7 mouse cellular contexts compared by ENCODE assay signal in the genomic region with DNA sequence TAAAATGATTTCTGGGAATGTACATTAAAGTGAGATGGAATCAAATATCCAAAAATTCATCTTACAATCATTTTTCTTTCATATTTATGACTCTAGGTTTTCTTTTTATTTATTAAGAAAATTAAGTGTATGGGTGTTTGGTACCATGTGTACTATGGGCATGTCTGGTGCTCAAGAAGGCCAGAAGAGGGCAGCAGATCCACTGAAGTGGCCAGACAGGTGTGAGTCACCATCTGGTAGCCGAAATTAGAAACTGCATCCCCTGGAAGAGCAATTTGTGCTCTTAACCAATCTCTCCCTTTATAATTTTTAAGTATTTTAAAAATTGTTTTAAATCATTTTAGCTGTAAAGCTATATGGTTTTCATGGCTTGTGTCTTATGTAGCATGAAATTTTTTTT. TPM values are rescaled to one million over a fixed set of nuclear protein-coding genes. Genes with fewer than 3 reads are reported as not detected.
DNase-seq lines count a peak whose midpoint lies in the region; ATAC-seq and TF ChIP-seq lines count a peak whose summit lies in the region.

No protein-coding gene starts in this region.

- no peak overlapping the region for H3K4me3 ChIP-seq in hindbrain, embryonic 14.5 days (replicated peaks; ENCODE audit: low read length)
- no peak overlapping the region for H3K4me3 ChIP-seq in hindbrain, embryonic 16.5 days (ENCODE audit: low read length)
- no peak overlapping the region for H3K4me3 ChIP-seq in embryonic facial prominence, embryonic 10.5 days
- no peak overlapping the region for H3K4me3 ChIP-seq in liver, postnatal 0 days (ENCODE audit: low read depth, low read length)

- H3K27ac ChIP-seq in hindbrain, embryonic 14.5 days, result no peak overlapping the region
- no peak overlapping the region for H3K27ac ChIP-seq in hindbrain, embryonic 16.5 days (ENCODE audit: low read depth, low read length)
- no peak overlapping the region for H3K27ac ChIP-seq in embryonic facial prominence, embryonic 10.5 days (replicated peaks)
- H3K27ac ChIP-seq in liver, postnatal 0 days (ENCODE audit: low read depth), result no peak overlapping the region

- no peak overlapping the region for H3K4me2 ChIP-seq in hindbrain, embryonic 14.5 days (replicated peaks)
- H3K4me2 ChIP-seq in hindbrain, embryonic 16.5 days (ENCODE audit: low read length), result no peak overlapping the region
- no peak overlapping the region for H3K4me2 ChIP-seq in liver, postnatal 0 days (ENCODE audit: low read depth, low read length)

- H3K36me3 ChIP-seq in hindbrain, embryonic 14.5 days (replicated peaks; ENCODE audit: control insufficient read depth, insufficient read depth), result no peaks in the 10 kb centered on the region
- H3K36me3 ChIP-seq in hindbrain, embryonic 16.5 days (ENCODE audit: control insufficient read depth, insufficient read depth, low read length), result no peaks in the 10 kb centered on the region
- H3K36me3 ChIP-seq in embryonic facial prominence, embryonic 10.5 days (replicated peaks), result no peaks in the 10 kb centered on the region
- no peaks in the 10 kb centered on the region for H3K36me3 ChIP-seq in liver, postnatal 0 days (replicated peaks; ENCODE audit: insufficient read depth, low read length)

- no peak overlapping the region for H3K9ac ChIP-seq in hindbrain, embryonic 14.5 days
- no peak overlapping the region for H3K9ac ChIP-seq in hindbrain, embryonic 16.5 days (ENCODE audit: low read depth, low read length)
- H3K9ac ChIP-seq in liver, postnatal 0 days (replicated peaks), result no peak overlapping the region

- H3K27me3 ChIP-seq in hindbrain, embryonic 14.5 days (ENCODE audit: control insufficient read depth, insufficient read depth, low read length), result no peaks in the 10 kb centered on the region
- no peaks in the 10 kb centered on the region for H3K27me3 ChIP-seq in hindbrain, embryonic 16.5 days (replicated peaks; ENCODE audit: control insufficient read depth, insufficient read depth, low read length)
- H3K27me3 ChIP-seq in embryonic facial prominence, embryonic 10.5 days (replicated peaks; ENCODE audit: low read depth, poor library complexity, severe bottlenecking), result no peaks in the 10 kb centered on the region
- H3K27me3 ChIP-seq in liver, postnatal 0 days (ENCODE audit: insufficient read depth, low read length), result no peaks in the 10 kb centered on the region

- TF ChIP-seq EP300 in liver, postnatal 0 days (IDR thresholded peaks at IDR 0.05; ENCODE audit: low read depth), result no peak

- no peaks in the 10 kb centered on the region for H3K4me1 ChIP-seq in hindbrain, embryonic 14.5 days (replicated peaks; ENCODE audit: control insufficient read depth, insufficient read depth, low read length)
- H3K4me1 ChIP-seq in hindbrain, embryonic 16.5 days (ENCODE audit: control insufficient read depth, insufficient read depth, low read depth, low read length), result no peaks in the 10 kb centered on the region
- no peaks in the 10 kb centered on the region for H3K4me1 ChIP-seq in embryonic facial prominence, embryonic 10.5 days
- no peaks in the 10 kb centered on the region for H3K4me1 ChIP-seq in liver, postnatal 0 days (ENCODE audit: insufficient read depth)

- 42% methylated on average over 1 of the region's 1 CpGs for WGBS in hindbrain, embryonic 14.5 days
- WGBS in hindbrain, embryonic 16.5 days, result 33% methylated on average over 1 of the region's 1 CpGs
- 24% methylated on average over 1 of the region's 1 CpGs for WGBS in embryonic facial prominence, embryonic 10.5 days
- WGBS in liver, postnatal 0 days (ENCODE audit: insufficient replicate concordance), result 16% methylated on average over 1 of the region's 1 CpGs

- no peaks in the 10 kb centered on the region for H3K9me3 ChIP-seq in hindbrain, embryonic 14.5 days (ENCODE audit: control insufficient read depth, low read length)
- no peaks in the 10 kb centered on the region for H3K9me3 ChIP-seq in hindbrain, embryonic 16.5 days (ENCODE audit: control insufficient read depth, low read length)
- H3K9me3 ChIP-seq in embryonic facial prominence, embryonic 10.5 days, result no peaks in the 10 kb centered on the region
- no peaks in the 10 kb centered on the region for H3K9me3 ChIP-seq in liver, postnatal 0 days (ENCODE audit: low read length)

- ATAC-seq in hindbrain, embryonic 14.5 days (ENCODE audit: low FRiP score), result no peak
- ATAC-seq in hindbrain, embryonic 16.5 days, result no peak
- ATAC-seq in liver, postnatal 0 days, result no peak
- ATAC-seq in erythroid progenitor cell, adult 5-6 weeks (replicated peaks; ENCODE audit: low FRiP score, poor library complexity, severe bottlenecking), result no peak

- TF ChIP-seq CTCF in liver, postnatal 0 days (IDR thresholded peaks at IDR 0.05; ENCODE audit: low read depth), result peak; percentile 53

- peak; percentile 33 for DNase-seq in hindbrain, embryonic 14.5 days (ENCODE audit: low spot score)
- peak; percentile 37 for DNase-seq in CD4-positive helper T cell, adult 2 months (ENCODE audit: low read depth, low spot score)
- peak; percentile 22 for DNase-seq in MEL-GATA-1-ER (ENCODE audit: extremely low read depth, low read depth)
- peak; percentile 13 for DNase-seq in embryonic facial prominence, embryonic 10.5 days (ENCODE audit: low spot score)
- no peak for DNase-seq in liver, postnatal 0 days

RNA-seq across cellular contexts. Expression of a gene that starts 54.7 kb away (rescaled TPM):
- polyA plus RNA-seq in hindbrain, embryonic 14.5 days (2014; fragmentation: Nextera tagmentation; extraction: Ambion mirVana), result 25.4 and 25.6 TPM in 2 replicates
- polyA plus RNA-seq in hindbrain, embryonic 16.5 days (2015; fragmentation: Nextera tagmentation; extraction: Ambion mirVana), result 21.4 and 24.1 TPM in 2 replicates
- polyA plus RNA-seq in embryonic facial prominence, embryonic 10.5 days (2016; fragmentation: Nextera tagmentation; extraction: Ambion mirVana), result 14.6 and 16.1 TPM in 2 replicates
- polyA plus RNA-seq in liver, postnatal 0 days (2015; fragmentation: Nextera tagmentation; extraction: Ambion mirVana), result 1.4 and 2.0 TPM in 2 replicates
- 3.6 and 4.6 TPM in 2 replicates for total RNA-seq in erythroid progenitor cell, adult 5-6 weeks (2015; ENCODE audit: low replicate concordance)
- 1.2 and 3.0 TPM in 2 replicates for total RNA-seq in erythroid progenitor cell, adult 5-6 weeks (2017; ENCODE audit: low replicate concordance)
